Mouse (Mus musculus) intestine, embryonic 16.5 days (tissue): ENCODE measurements around the gene Pde4d. TPM values are rescaled to one million over a fixed set of nuclear protein-coding genes. Genes with fewer than 3 reads are reported as not detected.

Experiments
- ATAC-seq: fragments of 200-750 bp; cut with Nextera tagmentation; 2 replicates; pipeline ENCODE4 v1.8.0; 2017; ENCODE audit warnings: moderate TSS enrichment, moderate library complexity
- H3K27ac ChIP-seq: fragments of 300-500 bp; sonication (generic); 2 replicates; pipeline ENCODE4 v1.5.1; 2014; ENCODE audit warnings: mild to moderate bottlenecking, low read length
- H3K27me3 ChIP-seq: fragments of 300-500 bp; sonication (generic); replicated peaks from 2 replicates; pipeline ENCODE4 v1.6.1; 2014; ENCODE audit warnings: low read length, control low read depth, mixed read lengths; ENCODE audit not compliant: control insufficient read depth, insufficient read depth
- H3K36me3 ChIP-seq: fragments of 300-500 bp; sonication (generic); 2 replicates; pipeline ENCODE4 v1.6.1; 2014; ENCODE audit warnings: low read length, control low read depth; ENCODE audit not compliant: control insufficient read depth, insufficient read depth
- H3K4me1 ChIP-seq: fragments of 300-500 bp; sonication (generic); 2 replicates; pipeline ENCODE4 v1.6.1; 2014; ENCODE audit warnings: low read length, control low read depth, mixed read lengths; ENCODE audit not compliant: control insufficient read depth, insufficient read depth
- H3K4me2 ChIP-seq: fragments of 300-500 bp; sonication (generic); 2 replicates; pipeline ENCODE4 v1.6.1; 2014; ENCODE audit warnings: low read depth, low read length, control low read depth
- H3K4me3 ChIP-seq: fragments of 300-500 bp; sonication (generic); 2 replicates; pipeline ENCODE4 v1.5.1; 2014; ENCODE audit warnings: mild to moderate bottlenecking, low read length
- H3K9ac ChIP-seq: fragments of 300-500 bp; sonication (generic); 2 replicates; pipeline ENCODE4 v1.6.1; 2014; ENCODE audit warnings: low read depth, low read length
- H3K9me3 ChIP-seq: fragments of 300-500 bp; sonication (generic); 2 replicates; pipeline ENCODE4 v1.6.1; 2016; ENCODE audit warnings: low read length, control low read depth; ENCODE audit not compliant: control insufficient read depth
- WGBS: fragments of 180-500 bp; shearing (Covaris S2); extraction: QIAGEN DNeasy Blood & Tissue Kit; methylation state at CpG from one replicate; pipeline ENCODE4 v1.1.7; 2014; 5-methylcytosine and 5-hydroxymethylcytosine counted together
- polyA plus RNA-seq: library from polyadenylated mRNA; unstranded; fragments of >200 nt; fragmentation: Nextera tagmentation; extraction: Ambion mirVana; gene quantifications from 2 replicates; pipeline ENCODE4 v1.2.1, GENCODE M21; 2015

The Pde4d gene
- polyA plus RNA-seq, 1 experiment from 2014 or later, result 25.3 TPM

DNA sequence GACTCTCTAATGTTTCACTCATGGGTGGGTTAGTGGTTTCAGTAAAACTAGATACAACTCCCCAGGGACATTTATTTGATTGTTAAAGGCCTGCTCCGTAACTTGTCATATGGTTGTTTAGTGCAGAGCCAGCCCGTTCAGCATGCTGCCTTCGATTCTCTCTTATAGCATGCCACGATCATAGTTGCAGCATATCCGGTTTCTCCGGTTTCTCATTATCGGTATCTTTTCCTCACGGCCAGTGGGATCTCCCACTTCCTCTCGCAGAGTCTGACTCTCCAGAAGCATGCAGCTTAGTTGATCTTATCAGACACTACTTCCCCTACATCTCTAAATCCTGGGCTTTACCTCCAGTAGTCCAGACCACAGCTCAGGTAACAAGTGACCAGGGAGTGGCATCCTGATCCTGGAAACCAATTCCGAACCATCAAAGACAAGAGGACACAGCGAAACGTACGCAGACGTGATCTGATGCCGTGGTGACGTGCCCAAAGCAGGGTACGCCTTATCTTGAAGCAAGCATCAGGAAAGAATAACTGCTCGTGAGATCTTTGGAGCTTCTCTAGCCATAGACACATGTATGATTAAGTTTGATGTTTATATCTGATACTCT, 782.2 kb downstream of the Pde4d start:
- Histone ChIP-seq H3K36me3 (no peaks in the 10 kb centered on the region), H3K4me1 (peaks cover 12% of the 10 kb centered on the region; the same call in 1 of the 2 replicates), H3K9me3 (no peaks in the 10 kb centered on the region), H3K27ac (no peak overlapping the region), H3K4me3 (no peak overlapping the region), H3K9ac (no peak overlapping the region), H3K4me2 (no peak overlapping the region), H3K27me3 (no peaks in the 10 kb centered on the region)
- peak; percentile 6; the same call in 1 of the 2 replicates for ATAC-seq
- WGBS, result 69% methylated on average over 18 of the region's 18 CpGs

DNA sequence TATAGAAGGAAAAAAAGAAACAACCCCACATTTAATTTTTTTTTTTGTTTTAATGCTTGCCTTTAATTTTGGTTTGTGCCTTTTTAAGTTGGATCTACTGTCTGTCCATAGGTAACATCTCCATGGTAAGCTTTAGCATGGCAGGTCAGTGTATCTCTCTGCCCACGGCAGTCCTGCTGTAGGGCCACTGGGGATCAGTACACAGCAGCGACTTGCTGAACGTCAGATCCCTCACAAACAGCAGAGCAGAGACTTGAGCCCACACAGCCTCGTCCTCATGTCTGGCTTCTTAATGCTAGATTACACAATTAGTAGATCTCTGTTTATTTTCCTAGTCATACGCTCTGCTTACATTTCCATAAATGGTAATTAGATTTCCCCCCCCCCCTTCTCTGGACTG, 782.8 kb downstream of the Pde4d start:
- no peak overlapping the region for H3K4me3 ChIP-seq

DNA sequence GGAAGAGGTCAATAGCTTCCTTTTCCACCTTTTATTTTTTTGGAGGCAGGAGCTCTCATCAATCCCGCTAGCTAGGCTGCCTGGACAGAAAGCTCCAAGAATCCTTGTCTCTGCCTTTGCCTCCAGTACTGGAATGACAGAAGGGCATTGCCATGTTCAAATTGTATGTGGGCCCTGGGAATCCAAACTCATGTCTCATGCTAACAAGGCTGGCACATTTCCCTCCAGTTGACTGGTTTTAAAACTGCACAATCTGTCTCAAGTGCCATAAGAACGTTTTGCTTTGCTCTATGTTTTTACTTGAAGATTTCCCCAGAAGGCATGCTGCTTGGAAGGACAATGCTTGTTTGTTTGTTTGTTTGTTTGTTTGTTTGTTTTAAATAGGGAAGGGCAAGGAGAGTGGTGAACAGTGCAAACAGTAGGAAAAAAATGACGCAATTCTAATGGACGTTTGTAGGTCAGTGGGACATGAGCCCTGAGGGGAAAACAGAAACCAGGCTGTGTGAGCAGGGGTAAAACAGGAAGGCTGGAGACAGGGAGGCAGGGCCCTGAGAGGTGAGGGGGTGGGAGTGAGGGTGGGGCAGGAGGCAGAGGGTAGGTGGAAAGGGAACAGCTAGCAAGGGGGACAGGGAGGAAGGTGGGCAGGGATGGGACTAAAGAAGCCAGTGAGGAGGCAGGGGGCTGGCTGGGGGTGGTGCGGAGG, 784.3 kb downstream of the Pde4d start:
- Histone ChIP-seq H3K9ac (no peak overlapping the region), H3K4me1 (peaks cover 12% of the 10 kb centered on the region; the same call in 1 of the 2 replicates), H3K27me3 (no peaks in the 10 kb centered on the region), H3K4me2 (no peak overlapping the region), H3K36me3 (no peaks in the 10 kb centered on the region), H3K9me3 (no peaks in the 10 kb centered on the region), H3K4me3 (no peak overlapping the region), H3K27ac (no peak overlapping the region)
- no peak for ATAC-seq
- 61% methylated on average over 5 of the region's 5 CpGs for WGBS

More for the DNA sequence above, 782.8 kb downstream of the Pde4d start:
- Histone ChIP-seq H3K9me3 (no peaks in the 10 kb centered on the region), H3K27ac (no peak overlapping the region), H3K4me2 (no peak overlapping the region), H3K27me3 (no peaks in the 10 kb centered on the region), H3K9ac (no peak overlapping the region), H3K4me1 (peaks cover 12% of the 10 kb centered on the region; the same call in 1 of the 2 replicates), H3K36me3 (no peaks in the 10 kb centered on the region)
- WGBS, result 65% methylated on average over 5 of the region's 5 CpGs
- ATAC-seq, result no peak

DNA sequence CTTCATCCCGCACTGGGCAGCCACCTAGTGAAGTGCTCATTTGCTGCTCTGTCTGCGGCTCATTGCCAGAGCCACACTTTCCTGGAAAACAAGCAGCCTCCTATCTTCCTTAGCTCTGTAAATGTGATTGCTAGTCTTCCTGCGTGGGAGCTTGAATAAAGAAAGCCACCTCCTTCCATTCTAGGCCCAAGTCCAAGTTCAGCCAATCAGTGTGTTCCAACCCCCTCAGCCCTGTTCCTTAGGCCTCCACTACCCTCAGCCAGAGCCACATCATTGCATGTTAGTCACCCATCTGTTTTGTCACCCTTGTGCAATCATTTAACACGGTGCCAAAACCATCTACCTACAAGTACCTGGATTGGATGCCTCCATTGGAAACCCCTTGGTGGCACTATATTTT, 786.3 kb downstream of the Pde4d start:
- Histone ChIP-seq H3K27ac (no peak overlapping the region), H3K36me3 (no peaks in the 10 kb centered on the region), H3K9me3 (no peaks in the 10 kb centered on the region), H3K4me3 (no peak overlapping the region), H3K4me1 (0 out of 2 replicates have a peak, but pooled peaks cover 5% of the 10 kb centered on the region), H3K4me2 (no peak overlapping the region), H3K9ac (no peak overlapping the region), H3K27me3 (no peaks in the 10 kb centered on the region)
- 65% methylated on average over 4 of the region's 4 CpGs for WGBS
- no peak for ATAC-seq

DNA sequence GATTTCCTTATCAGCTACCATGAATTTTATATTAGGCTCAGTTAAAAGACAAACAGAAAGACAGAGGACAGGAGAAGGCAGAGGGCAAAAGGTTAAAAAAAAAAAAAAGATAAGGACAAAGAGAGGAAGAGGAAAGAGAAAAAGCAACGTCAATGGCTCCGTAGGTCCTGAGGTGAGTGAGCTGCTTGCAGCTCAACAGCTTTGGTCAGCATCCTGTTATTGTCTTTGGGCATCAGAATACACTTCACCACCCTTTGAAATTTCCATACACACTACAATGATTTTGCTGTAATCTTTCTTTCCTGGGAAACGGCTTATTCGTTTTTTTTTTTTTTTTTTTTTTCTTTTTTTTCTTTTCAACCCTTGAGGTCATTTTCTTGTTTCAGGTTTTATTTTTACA, 788.9 kb downstream of the Pde4d start:
- Histone ChIP-seq H3K27me3 (no peaks in the 10 kb centered on the region), H3K9me3 (no peaks in the 10 kb centered on the region), H3K9ac (no peak overlapping the region), H3K4me3 (no peak overlapping the region), H3K4me2 (no peak overlapping the region), H3K4me1 (no peaks in the 10 kb centered on the region), H3K36me3 (no peaks in the 10 kb centered on the region), H3K27ac (no peak overlapping the region)
- ATAC-seq, result no peak
- WGBS, result 60% methylated on average over 4 of the region's 4 CpGs

DNA sequence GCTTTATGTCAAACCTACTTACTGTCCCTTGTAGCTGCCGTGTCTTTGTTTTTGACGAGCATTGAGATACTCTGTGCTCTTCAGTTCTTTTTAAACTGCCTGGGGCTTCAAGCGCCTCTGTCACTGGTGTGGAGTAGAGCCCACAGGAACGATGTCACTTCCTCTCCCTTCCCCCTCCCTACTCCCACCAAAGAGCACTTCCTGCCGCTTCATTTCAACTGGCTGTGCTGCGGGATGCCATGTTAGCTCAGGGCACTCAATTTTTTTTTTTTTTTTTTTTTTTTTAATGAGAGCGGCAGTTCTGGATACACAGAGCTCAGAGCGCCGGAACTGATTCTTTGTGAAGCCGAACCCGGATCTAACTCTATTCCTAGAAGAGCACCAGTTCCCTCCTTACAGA, 789.5 kb downstream of the Pde4d start:
- Histone ChIP-seq H3K27me3 (no peaks in the 10 kb centered on the region), H3K36me3 (no peaks in the 10 kb centered on the region), H3K4me2 (no peak overlapping the region), H3K9ac (no peak overlapping the region), H3K9me3 (no peaks in the 10 kb centered on the region), H3K4me3 (no peak overlapping the region), H3K27ac (no peak overlapping the region), H3K4me1 (no peaks in the 10 kb centered on the region)
- 70% methylated on average over 11 of the region's 11 CpGs for WGBS
- ATAC-seq, result peak; percentile 49; the same call in 1 of the 2 replicates

DNA sequence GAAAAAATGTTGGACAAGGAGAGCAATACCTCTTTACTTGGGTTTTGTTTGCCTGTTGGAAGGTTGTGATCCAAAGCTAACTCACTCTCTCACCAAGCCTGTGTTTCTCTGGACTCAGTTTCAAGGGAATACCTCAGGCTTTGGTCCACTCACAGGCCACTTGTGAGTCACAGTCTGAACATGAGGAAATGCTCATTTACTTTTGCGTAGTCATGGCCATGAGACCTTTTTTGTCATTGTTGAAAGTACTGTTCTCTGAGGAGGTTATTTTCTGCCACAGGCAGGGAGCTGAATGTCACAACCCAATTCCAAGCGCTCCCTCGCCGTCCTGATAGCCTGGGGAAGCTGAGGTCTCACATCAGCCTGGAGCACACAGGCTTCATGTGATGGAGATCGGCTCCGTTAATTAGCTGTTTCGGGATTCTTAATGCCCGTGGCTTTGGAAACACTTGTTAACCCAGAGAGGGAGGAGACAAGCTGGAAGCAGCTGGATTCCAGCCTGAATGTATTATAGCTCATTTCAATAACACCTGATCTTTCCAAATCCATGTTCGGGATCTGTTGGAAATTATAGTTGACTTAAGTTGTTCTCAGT, 792.8 kb downstream of the Pde4d start:
- Histone ChIP-seq H3K9ac (no peak overlapping the region), H3K4me2 (no peak overlapping the region), H3K9me3 (no peaks in the 10 kb centered on the region), H3K4me3 (no peak overlapping the region), H3K27me3 (no peaks in the 10 kb centered on the region), H3K36me3 (no peaks in the 10 kb centered on the region), H3K27ac (no peak overlapping the region), H3K4me1 (no peaks in the 10 kb centered on the region)
- ATAC-seq, result no peak
- 83% methylated on average over 9 of the region's 9 CpGs for WGBS

DNA sequence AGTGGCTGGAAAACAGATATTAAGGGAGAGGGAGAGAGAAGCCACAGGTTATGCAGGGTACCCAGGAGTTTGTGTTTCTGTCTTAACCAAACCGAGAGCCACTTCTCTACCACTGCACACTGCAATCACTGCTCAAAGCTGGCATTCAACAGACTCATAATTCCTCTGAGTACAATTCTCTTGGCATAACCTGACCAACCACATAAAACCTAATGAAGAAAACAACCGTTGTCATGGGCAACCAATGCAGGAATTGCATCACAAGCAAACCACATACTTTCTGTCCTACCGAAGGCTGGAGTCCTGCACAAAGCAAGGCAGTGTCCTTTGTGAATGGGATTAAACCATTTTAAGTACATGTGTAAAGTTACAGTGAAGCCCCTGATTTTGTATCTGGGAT, 793.4 kb downstream of the Pde4d start:
- Histone ChIP-seq H3K9ac (no peak overlapping the region), H3K27me3 (no peaks in the 10 kb centered on the region), H3K4me1 (no peaks in the 10 kb centered on the region), H3K4me2 (no peak overlapping the region), H3K27ac (no peak overlapping the region), H3K36me3 (no peaks in the 10 kb centered on the region), H3K9me3 (no peaks in the 10 kb centered on the region), H3K4me3 (no peak overlapping the region)
- ATAC-seq, result no peak
- 76% methylated on average over 3 of the region's 3 CpGs for whole genome bisulfite sequencing

DNA sequence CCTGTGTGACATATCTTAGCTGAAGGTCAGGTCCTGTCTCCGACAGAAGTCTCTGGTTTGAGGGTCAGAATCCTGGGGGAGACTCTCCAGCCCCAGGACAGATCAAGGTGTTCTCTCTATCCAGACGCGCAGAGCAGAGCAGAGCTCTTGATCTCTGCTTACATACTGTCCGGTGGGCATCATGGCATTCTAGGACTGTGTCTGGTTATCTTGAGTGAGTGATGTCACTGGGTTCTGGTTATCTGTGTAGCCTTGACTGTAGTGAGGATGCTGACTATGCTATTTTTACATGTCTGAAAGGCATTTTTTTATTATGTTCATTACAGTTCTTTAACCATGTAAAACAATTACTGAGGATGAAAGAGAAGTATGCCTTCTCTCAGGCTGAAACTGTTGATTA, 797.3 kb downstream of the Pde4d start:
- no peak overlapping the region for H3K9ac ChIP-seq
- WGBS, result 71% methylated on average over 4 of the region's 4 CpGs

More for the DNA sequence above, 797.3 kb downstream of the Pde4d start:
- no peak for ATAC-seq
- H3K9me3 ChIP-seq, result no peaks in the 10 kb centered on the region
- no peak overlapping the region for H3K4me2 ChIP-seq
- no peak overlapping the region for H3K27ac ChIP-seq
- no peaks in the 10 kb centered on the region for H3K36me3 ChIP-seq
- no peaks in the 10 kb centered on the region for H3K4me1 ChIP-seq
- no peak overlapping the region for H3K4me3 ChIP-seq
- H3K27me3 ChIP-seq, result no peaks in the 10 kb centered on the region
